Mouse (Mus musculus) kidney, adult 18-20 months (tissue): ENCODE data around the gene A030014E15Rik.
"Not testable (repeated sequence)": the region's sequence is repeated elsewhere in the genome, so short reads cannot be mapped to it uniquely, and the experiment has no call there.

Source experiments
- DNase-seq: peaks from one replicate; pipeline ENCODE4 v3.0.0; 2021

A030014E15Rik gene

DNA sequence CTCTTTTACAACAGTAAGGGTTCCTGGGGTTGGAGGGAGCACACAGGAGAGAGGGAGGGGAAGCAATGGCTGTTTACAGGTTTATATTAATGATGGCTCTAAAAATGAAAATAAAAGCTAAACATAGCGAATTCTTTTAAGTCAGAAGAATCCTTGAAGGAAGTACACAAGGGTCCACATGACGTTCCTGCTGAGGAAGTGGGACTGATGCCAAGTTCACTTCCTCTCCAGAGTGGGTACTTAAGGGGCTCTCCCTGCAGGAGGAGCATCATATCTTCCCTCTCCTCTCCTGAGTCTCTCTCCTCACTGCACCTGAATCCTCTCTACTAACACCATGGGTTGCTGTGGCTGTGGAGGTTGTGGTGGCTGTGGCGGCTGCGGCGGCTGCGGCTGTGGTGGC, at the start of gene A030014E15Rik:
A030014E15Rik (plus strand) TSS at position 268 of the 400 bp plus-strand sequence.
- DNase-seq: no peak

GRCm38 (mm10) chr1:82879172-82879571, 45.5 kb upstream of the A030014E15Rik start:
- DNase-seq: no peak

- no peak for DNase-seq
Observed at GRCm38 (mm10) chr1:82880196-82880595, 44.5 kb upstream of the A030014E15Rik start.

DNA sequence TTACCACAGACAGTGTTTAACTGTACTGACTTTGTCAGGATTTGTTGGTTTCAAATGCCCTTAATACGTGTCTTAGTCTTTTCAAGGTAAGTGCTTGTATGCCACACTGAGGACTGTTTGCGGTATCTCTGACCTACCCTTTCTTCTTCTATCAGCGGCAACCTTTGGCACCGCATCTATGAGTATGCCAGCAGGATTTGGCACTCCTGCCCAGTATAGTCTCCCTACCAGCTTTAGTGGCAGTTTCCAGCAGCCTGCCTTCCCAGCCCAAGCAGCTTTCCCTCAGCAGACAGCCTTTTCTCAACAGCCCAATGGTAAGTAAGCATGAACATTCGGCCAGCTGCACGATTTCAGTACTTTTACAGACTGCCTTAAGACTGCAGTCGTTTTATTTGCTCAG, 31.4 kb upstream of the A030014E15Rik start:
- DNase-seq: no peak

DNA sequence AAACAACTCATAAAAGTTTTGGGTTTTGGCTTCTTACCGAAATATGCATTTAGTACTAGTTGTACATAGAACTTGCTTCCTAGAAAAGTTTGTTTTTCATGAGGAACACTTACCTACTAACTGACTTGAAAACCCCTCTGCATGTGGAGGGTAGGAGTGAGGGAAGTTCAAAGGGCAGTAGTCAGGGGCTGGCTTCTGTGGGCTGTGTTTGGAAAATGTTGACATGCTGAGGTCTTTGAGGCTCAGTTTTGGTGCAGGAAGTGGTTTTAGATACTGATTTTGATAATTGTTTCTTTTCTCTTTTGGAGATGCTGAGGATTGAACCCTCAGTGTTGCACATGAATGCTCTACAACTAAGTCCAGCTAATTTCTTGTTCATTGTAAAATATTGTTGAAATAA, 24.1 kb upstream of the A030014E15Rik start:
- no peak for DNase-seq

DNA sequence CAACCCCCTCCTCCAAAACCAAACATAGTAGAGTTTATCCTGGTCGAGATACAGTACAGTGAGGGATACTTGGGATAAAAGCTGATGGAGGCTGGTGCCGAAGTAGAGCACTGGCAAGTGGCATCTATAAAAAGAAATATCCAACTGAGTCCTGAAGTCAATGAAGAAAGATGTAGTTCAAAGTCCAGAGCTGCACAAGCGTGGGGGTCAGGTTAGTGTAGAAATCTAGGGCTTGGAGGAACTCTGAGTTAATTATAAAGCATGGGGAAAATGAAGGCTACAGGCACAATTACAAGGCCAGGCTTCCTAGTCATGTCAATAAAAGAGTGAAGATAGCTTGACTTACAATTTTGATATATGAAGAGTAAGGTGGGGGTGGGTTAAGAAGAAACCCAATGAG, 23.5 kb upstream of the A030014E15Rik start:
- DNase-seq: no peak

DNA sequence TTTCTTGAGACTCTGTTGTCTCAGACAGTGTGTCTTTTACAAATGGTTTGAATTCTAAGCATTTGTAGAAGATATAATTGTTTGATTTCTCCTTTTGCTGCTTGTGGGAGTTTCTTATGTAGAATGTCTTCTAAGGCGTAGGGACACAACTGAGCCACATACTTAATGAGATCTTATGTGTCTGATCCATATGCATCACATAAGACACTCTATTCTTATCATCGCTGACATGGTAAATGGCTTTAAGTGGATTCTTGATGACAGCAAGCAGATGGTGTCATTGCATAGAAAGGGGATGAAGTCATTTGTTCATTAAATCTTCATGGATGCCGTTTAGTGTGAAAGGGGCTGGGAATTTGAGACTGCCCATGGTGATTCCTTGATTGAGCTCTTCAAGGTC, 18.8 kb upstream of the A030014E15Rik start:
- no peak for DNase-seq

DNA sequence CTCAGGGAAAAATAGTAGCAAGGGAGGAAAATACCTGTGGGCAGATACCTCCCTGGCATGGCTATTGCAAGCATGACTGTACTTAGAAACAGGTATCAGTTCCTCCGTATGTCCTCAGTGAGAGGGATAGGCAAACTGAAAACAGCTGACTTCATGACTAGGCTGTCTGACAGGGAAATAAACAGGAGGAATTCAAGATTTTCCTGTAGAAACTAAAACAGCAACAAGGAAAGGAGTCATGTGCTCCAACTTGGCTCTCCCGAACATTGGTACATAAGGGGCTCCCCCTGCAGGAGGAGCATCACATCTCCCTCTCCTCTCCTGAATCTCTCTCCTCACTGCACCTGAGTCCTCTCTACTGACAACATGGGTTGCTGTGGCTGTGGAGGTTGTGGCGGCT, 11.7 kb upstream of the A030014E15Rik start, which contains the start of gene A030005L19Rik:
A030005L19Rik (plus strand) TSS at position 301 of the 400 bp plus-strand sequence.
- no peak for DNase-seq

- DNase-seq: not testable (repeated sequence)
Observed at GRCm38 (mm10) chr1:82913434-82913833, 11.3 kb upstream of the A030014E15Rik start.

GRCm38 (mm10) chr1:82930558-82930957, 5.8 kb downstream of the A030014E15Rik start:
- DNase-seq: not testable (repeated sequence)

GRCm38 (mm10) chr1:82931326-82931725, 6.6 kb downstream of the A030014E15Rik start, which contains the start of gene Gm6217:
TSS of gene Gm6217 (minus strand) at chr1:82931399.
- DNase-seq: not testable (repeated sequence)

DNA sequence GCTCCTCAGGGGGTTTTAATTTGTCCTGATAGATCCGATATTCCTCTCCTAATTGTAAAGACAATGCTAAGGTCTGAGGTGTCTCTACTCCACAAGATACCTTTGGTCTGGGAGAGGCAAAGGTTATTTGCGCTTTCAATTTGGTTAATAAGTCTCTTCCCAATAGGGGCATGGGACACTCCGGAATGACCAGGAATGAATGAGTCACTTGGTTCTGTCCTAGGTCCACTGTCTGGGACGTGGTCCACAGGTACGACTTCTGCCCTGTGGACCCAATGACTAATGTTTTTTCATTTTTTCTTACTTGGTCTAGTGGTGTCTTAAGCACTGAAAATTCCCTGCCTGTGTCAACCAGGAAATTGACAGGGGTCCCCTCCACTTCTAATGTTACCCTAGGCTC, 13.9 kb downstream of the A030014E15Rik start:
- DNase-seq: peak; percentile 24

GRCm38 (mm10) chr1:82942505-82942904, 17.8 kb downstream of the A030014E15Rik start:
- not testable (repeated sequence) for DNase-seq

DNA sequence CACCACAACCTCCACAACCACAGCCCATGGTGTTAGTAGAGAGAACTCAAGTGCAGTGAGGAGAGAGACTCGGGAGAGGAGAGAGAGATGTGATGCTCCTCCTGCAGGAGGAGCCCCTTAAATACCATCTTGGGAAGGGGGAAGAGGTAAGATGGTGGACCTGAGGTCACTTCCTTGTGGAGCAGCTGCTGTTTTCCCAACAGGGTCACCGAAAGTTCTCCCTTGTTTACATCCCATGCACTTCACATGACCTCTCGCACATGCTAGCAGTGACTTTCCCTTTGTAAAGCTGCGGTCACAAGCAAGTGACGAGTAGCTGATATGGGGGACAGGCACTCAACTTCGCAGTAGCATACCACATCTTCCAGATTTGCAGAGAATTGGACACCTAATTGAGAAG, 18.6 kb downstream of the A030014E15Rik start, which contains the start of gene A030003K21Rik:
A030003K21Rik (minus strand) TSS at position 94 of the 400 bp plus-strand sequence.
- DNase-seq: not testable (repeated sequence)

DNA sequence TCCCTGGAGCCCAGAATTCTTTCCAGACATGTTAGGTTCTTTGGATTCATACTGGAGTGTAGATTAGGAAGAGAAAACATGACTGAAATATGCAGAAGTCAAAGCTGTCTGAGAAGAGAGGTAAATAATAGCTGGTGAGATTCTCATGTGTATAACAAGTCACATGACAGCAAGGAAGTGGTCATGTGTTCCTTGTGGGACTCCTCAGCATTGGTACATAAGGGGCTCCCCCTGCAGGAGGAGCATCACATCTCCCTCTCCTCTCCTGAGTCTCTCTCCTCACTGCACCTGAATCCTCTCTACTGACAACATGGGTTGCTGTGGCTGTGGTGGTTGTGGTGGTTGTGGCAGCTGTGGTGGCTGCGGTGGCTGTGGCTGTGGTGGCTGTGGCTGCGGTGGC, 21.3 kb downstream of the A030014E15Rik start:
- DNase-seq: not testable (repeated sequence)

- no peak for DNase-seq
Observed at GRCm38 (mm10) chr1:82948601-82949000, 23.9 kb downstream of the A030014E15Rik start.

DNA sequence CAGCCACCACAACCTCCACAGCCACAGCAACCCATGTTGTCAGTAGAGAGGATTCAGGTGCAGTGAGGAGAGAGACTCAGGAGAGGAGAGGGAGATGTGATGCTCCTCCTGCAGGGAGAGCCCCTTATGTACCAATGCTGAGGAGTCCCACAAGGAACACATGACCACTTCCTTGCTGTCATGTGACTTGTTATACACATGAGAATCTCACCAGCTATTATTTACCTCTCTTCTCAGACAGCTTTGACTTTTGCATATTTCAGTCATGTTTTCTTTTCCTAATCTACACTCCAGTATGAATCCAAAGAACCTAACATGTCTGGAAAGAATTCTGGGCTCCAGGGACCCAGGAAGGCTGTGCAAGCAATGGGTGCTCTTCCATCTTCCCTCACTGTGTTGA, 31.2 kb downstream of the A030014E15Rik start, which contains the start of gene Gm7544:
Gm7544 (minus strand) TSS at position 101 of the 400 bp plus-strand sequence.
- not testable (repeated sequence) for DNase-seq

GRCm38 (mm10) chr1:82959870-82960385, 35.2 kb downstream of the A030014E15Rik start, which contains the start of gene Gm47955:
TSS of gene Gm47955 (plus strand) at chr1:82960286.
- DNase-seq: no peak

DNA sequence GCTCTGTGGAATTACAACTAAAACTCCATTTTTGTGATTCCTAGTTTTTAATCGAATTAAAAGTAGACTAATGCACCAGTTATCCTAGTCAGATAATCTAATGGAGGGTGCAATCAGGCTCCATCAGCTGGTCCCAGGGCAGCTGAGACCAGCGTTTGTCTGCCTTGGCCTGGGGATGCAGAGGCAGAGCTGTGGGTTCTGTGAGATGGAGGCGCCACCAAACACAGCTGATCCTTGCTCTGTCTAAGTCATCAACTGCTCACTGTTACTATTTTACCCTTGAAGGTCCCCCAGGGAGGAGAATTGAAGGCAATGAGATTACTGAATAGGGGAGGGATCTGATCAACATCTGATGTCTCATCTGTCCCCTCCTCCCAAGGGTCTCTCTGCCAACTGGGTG, 41.7 kb downstream of the A030014E15Rik start:
- DNase-seq: no peak

DNA sequence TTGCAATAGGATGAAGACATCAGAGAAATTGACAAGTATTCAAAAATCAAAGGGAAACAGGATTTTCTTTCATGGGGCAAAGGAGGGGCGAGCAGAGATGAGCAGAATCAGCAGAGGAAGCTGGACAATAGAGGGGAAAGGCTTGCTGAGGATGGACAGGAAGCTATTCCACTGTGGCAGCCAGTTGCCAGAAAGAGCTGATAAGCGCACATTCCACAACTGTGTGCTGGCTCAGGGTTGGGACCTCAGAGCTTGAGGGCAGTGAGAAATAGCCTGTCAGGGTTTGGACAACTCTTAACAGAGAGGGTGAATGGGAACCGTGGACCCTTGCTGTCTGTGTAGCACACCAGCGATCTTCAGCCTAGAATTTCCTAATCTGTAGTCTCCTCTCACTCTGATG, 47.3 kb downstream of the A030014E15Rik start:
- DNase-seq: no peak

DNA sequence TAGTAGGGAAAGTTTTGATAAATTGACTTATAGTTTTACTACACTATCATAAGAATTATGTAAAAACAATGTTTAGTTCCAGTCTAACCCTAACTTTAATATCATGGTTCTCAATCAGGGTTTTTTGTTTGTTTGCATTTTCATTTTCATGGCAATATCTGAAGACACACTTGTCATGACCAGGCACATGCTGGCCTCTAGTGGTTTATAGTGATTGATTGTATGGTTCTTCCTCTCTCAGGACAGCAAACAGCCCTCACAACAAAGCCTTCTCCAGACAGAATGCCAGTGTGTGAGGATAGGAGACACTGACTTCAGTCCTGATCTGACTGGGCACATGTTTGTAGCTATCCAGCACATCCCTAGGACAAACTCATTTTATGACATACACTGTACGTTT, 48.5 kb downstream of the A030014E15Rik start:
- DNase-seq: no peak

DNA sequence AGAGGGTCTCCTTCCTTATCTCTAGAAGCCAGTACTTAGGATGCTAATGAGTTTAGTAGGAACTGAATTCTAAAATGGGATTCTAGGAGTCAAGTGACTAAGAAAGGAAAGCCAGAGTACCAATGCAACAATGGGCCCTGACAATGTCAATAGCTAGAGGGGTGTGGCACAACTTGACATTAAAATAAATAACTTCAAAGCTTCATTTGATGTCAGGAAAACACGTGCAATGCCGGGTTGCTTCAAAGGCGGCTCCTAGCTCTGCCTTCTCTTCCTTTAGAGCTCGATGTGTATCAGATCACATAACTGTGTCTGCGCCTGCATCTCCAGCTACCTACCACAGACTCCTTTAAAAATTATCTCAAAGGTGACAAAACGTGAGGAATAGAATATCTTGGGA, 49.2 kb downstream of the A030014E15Rik start:
- DNase-seq: no peak

DNA sequence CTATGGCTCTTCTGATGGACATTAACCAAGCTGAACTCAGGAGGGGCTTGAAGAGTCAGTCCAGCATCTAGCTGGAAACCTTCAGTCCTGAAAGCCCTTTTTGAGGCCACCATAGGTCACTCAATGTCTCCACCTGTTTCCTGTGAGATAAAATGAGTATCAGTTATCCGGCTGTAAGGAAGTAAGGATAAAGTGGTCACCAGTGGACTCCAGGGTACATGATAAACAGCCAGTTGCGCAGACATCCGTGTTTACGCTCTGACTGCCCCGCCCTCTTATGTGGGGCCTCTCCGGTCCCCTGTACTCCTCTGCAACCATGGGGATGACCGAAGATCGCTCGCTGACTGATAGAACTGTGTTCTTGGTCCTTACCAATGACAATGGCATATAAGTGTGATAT, 49.6 kb downstream of the A030014E15Rik start:
- DNase-seq: no peak
